Mouse (Mus musculus) liver, embryonic 14.5 days (tissue): Measurements from ENCODE around the gene Gm20219. TPM values are rescaled to one million over a fixed set of nuclear protein-coding genes. Genes with fewer than 3 reads are reported as not detected.

Source experiments
- ATAC-seq: fragments of 200-750 bp; cut with Nextera tagmentation; 2 replicates; pipeline ENCODE4 v1.8.0; 2017; ENCODE audit warnings: moderate number of reproducible peaks, mild to moderate bottlenecking, moderate library complexity; ENCODE audit not compliant: insufficient read depth
- DNase-seq, 3 experiments: peaks; one replicate each; pipeline ENCODE4 v3.0.0-alpha.2; 2012 to 2013; ENCODE audit warnings: low read depth in 3 of 3, low spot score in 3 of 3
- H3K27ac ChIP-seq: fragments of 300-500 bp; sonication (generic); 2 replicates; pipeline ENCODE4 v1.5.1; 2014; ENCODE audit warnings: moderate library complexity, mild to moderate bottlenecking, control low read depth, inconsistent platforms
- H3K27me3 ChIP-seq: fragments of 300-500 bp; sonication (generic); 2 replicates; pipeline ENCODE4 v1.6.1; 2014; ENCODE audit warnings: mild to moderate bottlenecking, low read length, moderate library complexity; ENCODE audit not compliant: control insufficient read depth, insufficient read depth
- H3K36me3 ChIP-seq: fragments of 300-500 bp; sonication (generic); replicated peaks from 2 replicates; pipeline ENCODE4 v1.6.1; 2014; ENCODE audit warnings: low read depth; ENCODE audit not compliant: control insufficient read depth, insufficient read depth
- H3K4me1 ChIP-seq, 2 experiments: fragments of 200-500 bp in 1 of 2; fragments of 300-500 bp in 1 of 2; sonication (generic) in 1 of 2; replicated peaks; 2 replicates each; pipeline ENCODE4 v1.6.1; 2012 to 2014; ENCODE audit warnings: antibody characterized with exemption in 1 of 2, inconsistent platforms in 1 of 2, low read length in 1 of 2; ENCODE audit not compliant: control insufficient read depth in 2 of 2, insufficient read depth in 2 of 2
- H3K4me2 ChIP-seq: fragments of 300-500 bp; sonication (generic); 2 replicates; pipeline ENCODE4 v1.6.1; 2014; ENCODE audit warnings: low read depth, mild to moderate bottlenecking, control low read depth, moderate library complexity
- H3K4me3 ChIP-seq, 2 experiments: fragments of 200-500 bp in 1 of 2; fragments of 300-500 bp in 1 of 2; sonication (generic) in 1 of 2; 2 replicates each; pipeline ENCODE4 v1.5.1; 2012 to 2014; ENCODE audit warnings: low read depth in 2 of 2, low read length in 2 of 2, mild to moderate bottlenecking in 2 of 2, control low read depth in 1 of 2, inconsistent platforms in 1 of 2, moderate library complexity in 1 of 2; ENCODE audit not compliant: insufficient read depth in 1 of 2
- H3K9ac ChIP-seq: fragments of 300-500 bp; sonication (generic); replicated peaks from 2 replicates; pipeline ENCODE4 v1.6.1; 2014; ENCODE audit warnings: mild to moderate bottlenecking, control low read depth, moderate library complexity
- H3K9me3 ChIP-seq: fragments of 300-500 bp; sonication (generic); 2 replicates; pipeline ENCODE4 v1.6.1; 2016; ENCODE audit warnings: low read length, mixed read lengths; ENCODE audit not compliant: control insufficient read depth
- CTCF ChIP-seq: IDR thresholded peaks from 2 replicates; pipeline ENCODE4 v1.5.1; 2016; ENCODE audit warnings: antibody characterized with exemption, low read depth, control low read depth
- EP300 ChIP-seq: IDR thresholded peaks from 2 replicates; pipeline ENCODE4 v1.6.1; 2016; ENCODE audit warnings: antibody characterized with exemption, low read depth
- WGBS: fragments of 180-500 bp; shearing (Covaris S2); extraction: QIAGEN DNeasy Blood & Tissue Kit; methylation state at CpG from one replicate; pipeline ENCODE4 v1.1.7; 2014; ENCODE audit not compliant: insufficient replicate concordance; 5-methylcytosine and 5-hydroxymethylcytosine counted together
- polyA plus RNA-seq, 2 experiments: library from polyadenylated mRNA; depleted of rRNA in 1 of 2; stranded (reverse) in 1 of 2; unstranded in 1 of 2; fragments of >200 nt; fragmentation: Nextera tagmentation in 1 of 2; extraction: Ambion mirVana in 1 of 2; gene quantifications; 2 replicates each; pipeline versions ENCODE4 v1.2.1 to v1.2.3; 2012 to 2014

Gene Gm20219
- polyA plus RNA-seq, 2 experiments = 0.22 TPM; not detected in 1

DNA sequence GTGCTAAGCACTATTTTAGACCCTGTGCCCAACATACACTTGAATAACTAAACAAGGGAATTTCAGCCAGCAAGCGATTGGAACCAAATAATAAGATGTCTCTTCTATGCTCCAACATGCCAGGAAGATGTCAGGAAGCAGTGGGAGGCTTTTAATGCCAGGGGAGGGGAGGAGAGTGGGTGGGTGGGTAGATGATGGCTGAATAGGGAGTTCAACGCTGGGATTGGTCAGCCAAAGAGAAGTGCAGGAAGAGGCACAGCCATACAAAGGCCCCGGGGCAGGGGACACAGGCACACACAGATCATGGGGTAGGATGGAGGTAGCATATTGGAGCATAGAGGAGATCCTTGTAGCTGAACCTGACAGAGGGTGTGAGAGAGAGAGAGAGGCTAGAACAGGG lies 17.3 kb downstream of the Gm20219 start:
- TF ChIP-seq EP300 = no peak
- TF ChIP-seq CTCF = no peak
- Histone ChIP-seq H3K9ac (no peak overlapping the region), H3K4me2 (no peak overlapping the region), H3K27ac (no peak overlapping the region), H3K4me1 (no peaks in the 10 kb centered on the region), H3K4me3 (no peak overlapping the region), H3K36me3 (no peaks in the 10 kb centered on the region), H3K9me3 (no peaks in the 10 kb centered on the region), H3K27me3 (no peaks in the 10 kb centered on the region)
- 55% methylated on average over 3 of the region's 3 CpGs for WGBS
- no peak for ATAC-seq
- DNase-seq = no peak

GRCm38 (mm10) chr17:56536192-56536591 lies 18.0 kb downstream of the Gm20219 start:
- H3K36me3 ChIP-seq = no peaks in the 10 kb centered on the region
- no peaks in the 10 kb centered on the region for H3K9me3 ChIP-seq
- H3K27ac ChIP-seq = no peak overlapping the region
- WGBS = 45% methylated on average over 14 of the region's 14 CpGs
- DNase-seq (no peak), ATAC-seq (no peak)
- no peaks in the 10 kb centered on the region for H3K27me3 ChIP-seq
- no peaks in the 10 kb centered on the region for H3K4me1 ChIP-seq
- no peak overlapping the region for H3K4me3 ChIP-seq
- no peak overlapping the region for H3K9ac ChIP-seq
- H3K4me2 ChIP-seq = no peak overlapping the region
- TF ChIP-seq CTCF (no peak), EP300 (no peak)

GRCm38 (mm10) chr17:56524943-56525342 lies 29.2 kb downstream of the Gm20219 start:
- DNase-seq = no peak
- Histone ChIP-seq H3K36me3 (no peaks in the 10 kb centered on the region), H3K9ac (no peak overlapping the region), H3K27ac (no peak overlapping the region), H3K4me2 (no peak overlapping the region), H3K4me3 (no peak overlapping the region), H3K4me1 (no peaks in the 10 kb centered on the region), H3K27me3 (no peaks in the 10 kb centered on the region), H3K9me3 (no peaks in the 10 kb centered on the region)
- TF ChIP-seq EP300 (no peak), CTCF (no peak)
- WGBS = 37% methylated on average over 4 of the region's 4 CpGs
- no peak for ATAC-seq

DNA sequence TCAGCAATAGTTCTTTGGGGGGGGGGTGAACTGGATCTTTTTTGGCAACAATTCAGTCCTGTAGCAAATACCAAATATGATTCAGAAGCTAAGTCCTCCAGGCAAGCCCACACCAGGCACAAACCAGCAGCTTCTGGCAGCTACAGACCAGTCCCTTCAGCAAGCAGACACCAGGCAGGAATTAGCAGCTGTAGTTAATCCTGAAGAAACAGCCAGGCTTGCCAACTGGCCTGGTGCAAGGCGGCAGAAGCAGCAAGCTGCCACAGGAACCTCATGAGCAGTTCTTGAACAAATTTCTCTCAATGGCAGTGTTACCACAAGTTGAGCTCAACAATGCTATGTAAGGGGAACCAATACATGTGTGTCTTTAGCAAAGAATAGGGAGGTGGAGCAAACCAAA lies 31.4 kb downstream of the Gm20219 start:
- H3K27ac ChIP-seq = no peak overlapping the region
- H3K4me1 ChIP-seq = no peaks in the 10 kb centered on the region
- no peaks in the 10 kb centered on the region for H3K9me3 ChIP-seq
- 42% methylated on average over 1 of the region's 1 CpGs for WGBS
- H3K27me3 ChIP-seq = no peaks in the 10 kb centered on the region
- no peak overlapping the region for H3K9ac ChIP-seq
- TF ChIP-seq CTCF (no peak), EP300 (no peak)
- H3K4me3 ChIP-seq = no peak overlapping the region
- DNase-seq (no peak), ATAC-seq (no peak)
- no peaks in the 10 kb centered on the region for H3K36me3 ChIP-seq
- H3K4me2 ChIP-seq = no peak overlapping the region

GRCm38 (mm10) chr17:56515690-56516410 lies 38.3 kb downstream of the Gm20219 start:
- H3K4me2 ChIP-seq = no peak overlapping the region
- WGBS = 16% methylated on average over 13 of the region's 13 CpGs
- peaks cover 37% of the 10 kb centered on the region for H3K27me3 ChIP-seq
- no peaks in the 10 kb centered on the region for H3K36me3 ChIP-seq
- DNase-seq (no peak), ATAC-seq (no peak)
- no peak overlapping the region for H3K9ac ChIP-seq
- H3K4me3 ChIP-seq = no peak overlapping the region
- TF ChIP-seq EP300 = no peak
- TF ChIP-seq CTCF = no peak
- H3K9me3 ChIP-seq = no peaks in the 10 kb centered on the region
- H3K4me1 ChIP-seq = no peaks in the 10 kb centered on the region
- H3K27ac ChIP-seq = no peak overlapping the region
